21 mouse cellular contexts compared by ENCODE assay signal in the genomic region with DNA sequence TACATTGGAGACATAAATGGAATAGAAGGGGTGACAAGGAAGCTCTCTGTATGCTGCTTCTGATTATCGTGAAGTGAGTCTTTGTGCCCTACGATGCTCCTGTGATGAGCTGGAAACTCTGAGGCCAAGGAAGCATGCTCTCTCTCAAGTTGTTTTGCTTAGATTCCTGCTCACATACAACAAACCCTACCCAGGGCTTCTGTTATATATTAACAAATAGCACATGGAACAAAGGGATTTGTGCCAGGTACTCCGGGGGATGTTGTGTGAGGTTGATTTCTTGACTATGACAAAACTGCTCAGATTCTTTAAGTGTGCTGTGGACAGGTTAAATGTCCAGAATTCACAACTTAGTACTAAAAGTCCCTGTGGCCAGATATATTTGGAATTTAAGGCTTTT. TPM values are rescaled to one million over a fixed set of nuclear protein-coding genes. Genes with fewer than 3 reads are reported as not detected.
A peak's percentile ranks its signal among the peaks of the same experiment; 100 is the strongest.
DNase-seq lines count a peak whose midpoint lies in the region; ATAC-seq lines count a peak whose summit lies in the region.
"Had no signal": no experiment of that assay in that cellular context is flagged by ENCODE, and none has a peak within 500 bp of the region (broad histone marks: within the 10 kb centered on the region; RNA-seq: fewer than 3 reads in every experiment).

No protein-coding gene starts in this region.

- no peaks in the 10 kb centered on the region for H3K27me3 ChIP-seq in kidney, embryonic 16.5 days (ENCODE audit: insufficient read depth, low read length)
- H3K27me3 ChIP-seq: heart, embryonic 15.5 days had no signal

- no peak overlapping the region for H3K4me3 ChIP-seq in kidney, embryonic 16.5 days (ENCODE audit: low read length)
- H3K4me3 ChIP-seq: embryonic facial prominence, embryonic 10.5 days; forebrain, embryonic 13.5 days; heart, embryonic 15.5 days; hindbrain, embryonic 13.5 days had no signal

- ATAC-seq in kidney, embryonic 16.5 days (ENCODE audit: low FRiP score, low TSS enrichment) = no peak
- ATAC-seq: forebrain, embryonic 13.5 days; forebrain, postnatal 0 days; hindbrain, postnatal 0 days had no signal

- H3K9ac ChIP-seq in kidney, embryonic 16.5 days (replicated peaks; ENCODE audit: low read length) = no peak overlapping the region
- H3K9ac ChIP-seq: forebrain, embryonic 13.5 days; forebrain, postnatal 0 days; heart, embryonic 15.5 days; hindbrain, embryonic 13.5 days had no signal

- no peak overlapping the region for H3K27ac ChIP-seq in kidney, embryonic 16.5 days (ENCODE audit: low read length)
- H3K27ac ChIP-seq: embryonic facial prominence, embryonic 10.5 days; forebrain, embryonic 13.5 days; heart, embryonic 15.5 days; hindbrain, embryonic 13.5 days; hindbrain, postnatal 0 days had no signal

- no peaks in the 10 kb centered on the region for H3K36me3 ChIP-seq in kidney, embryonic 16.5 days (ENCODE audit: insufficient read depth, low read length)
- H3K36me3 ChIP-seq: embryonic facial prominence, embryonic 10.5 days; heart, embryonic 15.5 days; hindbrain, embryonic 13.5 days had no signal

- peaks cover 21% of the 10 kb centered on the region for H3K4me1 ChIP-seq in kidney, embryonic 16.5 days (ENCODE audit: insufficient read depth, low read length)
- H3K4me1 ChIP-seq: embryonic facial prominence, embryonic 10.5 days; forebrain, embryonic 13.5 days; hindbrain, embryonic 13.5 days had no signal

- H3K4me2 ChIP-seq in kidney, embryonic 16.5 days (replicated peaks; ENCODE audit: low read depth, low read length) = no peak overlapping the region
- H3K4me2 ChIP-seq: forebrain, embryonic 13.5 days; heart, embryonic 11.5 days; heart, embryonic 15.5 days; hindbrain, embryonic 13.5 days had no signal

- no peaks in the 10 kb centered on the region for H3K9me3 ChIP-seq in kidney, embryonic 16.5 days (ENCODE audit: low read length)
- H3K9me3 ChIP-seq: embryonic facial prominence, embryonic 10.5 days; forebrain, embryonic 13.5 days; heart, embryonic 15.5 days; hindbrain, embryonic 13.5 days had no signal

- peak; percentile 63 for DNase-seq in kidney, adult 18-20 months
- peak; percentile 93 for DNase-seq in kidney, adult 9 months
- DNase-seq in kidney, postnatal 14 days = peak; percentile 76
- DNase-seq in left cerebral cortex, adult 18-20 months (ENCODE audit: low spot score in 2 of 2) = no peak
- no peak for DNase-seq in embryo, embryonic 11 days
- DNase-seq: adrenal gland, adult 8-10 months; adrenal gland, postnatal 36 days; cerebellum, adult 11-12 months; cerebellum, adult 9-11 months; cerebellum, postnatal 36 days; forebrain, postnatal 0 days; gastrocnemius, postnatal 36 days; heart, adult 18-20 months; heart, postnatal 14 days had no signal

- 70% methylated on average over 3 of the region's 3 CpGs for WGBS in kidney, embryonic 16.5 days

RNA-seq across cellular contexts. Expression of a gene that starts 33.6 kb away (rescaled TPM):
- 21.7 and 21.8 TPM in 2 replicates for polyA plus RNA-seq in kidney, embryonic 16.5 days (2015; fragmentation: Nextera tagmentation; extraction: Ambion mirVana)
- total RNA-seq in left cerebral cortex, adult 18-20 months (2021) = 1 to 10 TPM; 7.7 to 8.2 TPM

RNA-seq across cellular contexts. Expression of a gene that starts 59.1 kb away (rescaled TPM):
- polyA plus RNA-seq in kidney, embryonic 16.5 days (2015; fragmentation: Nextera tagmentation; extraction: Ambion mirVana) = 54.9 and 57.7 TPM in 2 replicates
- 10 to 100 TPM; 21.7 to 26.0 TPM for total RNA-seq in left cerebral cortex, adult 18-20 months (2021)

Comparison
In these comparisons a context has a peak if more than half of its experiments do, and no peak if none do; other contexts are left out.
1. DNase-seq: peak in kidney, adult 18-20 months (single experiment), kidney, adult 9 months (single experiment) and kidney, postnatal 14 days (single experiment); none in left cerebral cortex, adult 18-20 months (0 of 2) and embryo, embryonic 11 days (single experiment).